Mouse (Mus musculus): Measurements from ENCODE around the gene Kbtbd13.

DNA sequence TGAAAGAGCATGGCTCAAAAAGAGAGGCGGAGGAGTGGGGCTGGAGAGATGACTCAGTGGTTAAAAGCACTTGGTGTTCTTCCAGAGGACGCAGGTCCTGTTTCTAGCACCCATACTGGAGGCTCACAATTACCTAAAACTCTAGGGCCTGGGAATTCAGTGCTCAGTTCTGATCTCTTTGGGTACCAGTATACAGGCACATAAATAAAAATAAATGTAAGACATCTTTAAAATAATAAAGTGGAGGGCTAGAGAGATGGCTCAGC is 13.7 kb upstream of the Kbtbd13 start:
- TF ChIP-seq POLR2A (IDR thresholded peaks at IDR 0.05; ENCODE audit: low read depth, low read length) (no peak), CTCF (conservative IDR thresholded peaks at IDR 0.05; ENCODE audit: insufficient read depth, insufficient read length, low read depth, low read length) (no peak)

All from kidney, adult 2 months (tissue).